Mouse (Mus musculus) cerebellum, adult 2 months (tissue): ENCODE measurements around the gene Bmp10.

Experiments used
- CTCF ChIP-seq: fragments of 200-500 bp; IDR thresholded peaks from 2 replicates; pipeline ENCODE4 v1.5.1; 2011; ENCODE audit warnings: low read depth, mild to moderate bottlenecking, control low read depth, low read length, moderate library complexity, borderline replicate concordance; ENCODE audit not compliant: insufficient read depth
- POLR2A ChIP-seq: fragments of 200-500 bp; IDR thresholded peaks from 2 replicates; pipeline ENCODE4 v1.6.1; 2011; ENCODE audit warnings: low read length, control low read depth, borderline replicate concordance; ENCODE audit not compliant: insufficient read depth

GRCm38 (mm10) chr6:87389455-87389989 is 39.3 kb upstream of the Bmp10 start:
- TF ChIP-seq POLR2A (no peak), CTCF (no peak)
